Mouse (Mus musculus): ENCODE results near the gene Cpb1.

Cpb1 gene

GRCm38 (mm10) chr3:20275633-20276032 is at the start of gene Cpb1:
Gene Cpb1 (minus strand): TSS chr3:20275733.
- no peak for DNase-seq (ENCODE audit: low spot score)

- no peak for DNase-seq (ENCODE audit: low spot score)
Measured at GRCm38 (mm10) chr3:20317233-20317632, 41.7 kb upstream of the Cpb1 start.

- DNase-seq (ENCODE audit: low spot score): no peak
Measured at GRCm38 (mm10) chr3:20309142-20309541, 33.6 kb upstream of the Cpb1 start.

- no peak for DNase-seq (ENCODE audit: low spot score)
Measured at GRCm38 (mm10) chr3:20307256-20307655, 31.7 kb upstream of the Cpb1 start.

- DNase-seq (ENCODE audit: low spot score): peak; percentile 5
Measured at GRCm38 (mm10) chr3:20304758-20305352, 29.3 kb upstream of the Cpb1 start.

- DNase-seq (ENCODE audit: low spot score): no peak
Measured at GRCm38 (mm10) chr3:20295546-20295945, 20.0 kb upstream of the Cpb1 start.

- no peak for DNase-seq (ENCODE audit: low spot score)
Measured at GRCm38 (mm10) chr3:20294542-20295348, 19.2 kb upstream of the Cpb1 start.

- DNase-seq (ENCODE audit: low spot score): no peak
Measured at GRCm38 (mm10) chr3:20291370-20291769, 15.8 kb upstream of the Cpb1 start.

GRCm38 (mm10) chr3:20288761-20289160 is 13.2 kb upstream of the Cpb1 start:
- no peak for DNase-seq (ENCODE audit: low spot score)

GRCm38 (mm10) chr3:20281796-20282195 is 6.3 kb upstream of the Cpb1 start:
- no peak for DNase-seq (ENCODE audit: low spot score)

GRCm38 (mm10) chr3:20254566-20255479 is 20.7 kb downstream of the Cpb1 start:
- DNase-seq (ENCODE audit: low spot score): no peak

- DNase-seq (ENCODE audit: low spot score): no peak
Measured at GRCm38 (mm10) chr3:20243913-20244312, 31.6 kb downstream of the Cpb1 start.

- no peak for DNase-seq (ENCODE audit: low spot score)
Measured at GRCm38 (mm10) chr3:20242050-20242449, 33.5 kb downstream of the Cpb1 start, which contains the start of gene Cpa3. Gene Cpa3 (minus strand): TSS chr3:20242181.

GRCm38 (mm10) chr3:20239741-20240140 is 35.8 kb downstream of the Cpb1 start:
- DNase-seq (ENCODE audit: low spot score): no peak

- DNase-seq (ENCODE audit: low spot score): no peak
Measured at GRCm38 (mm10) chr3:20236965-20237364, 38.6 kb downstream of the Cpb1 start.

GRCm38 (mm10) chr3:20229027-20229426 is 46.5 kb downstream of the Cpb1 start:
- DNase-seq (ENCODE audit: low spot score): no peak

- DNase-seq (ENCODE audit: low spot score): no peak
Measured at GRCm38 (mm10) chr3:20225429-20225828, 50.1 kb downstream of the Cpb1 start.

- DNase-seq (ENCODE audit: low spot score): peak; percentile 46
Measured at GRCm38 (mm10) chr3:20222926-20223698, 52.4 kb downstream of the Cpb1 start.

GRCm38 (mm10) chr3:20222136-20222535 is 53.4 kb downstream of the Cpb1 start:
- peak; percentile 20 for DNase-seq (ENCODE audit: low spot score)

- DNase-seq (ENCODE audit: low spot score): peak; percentile 50
Measured at GRCm38 (mm10) chr3:20198869-20199268, 76.7 kb downstream of the Cpb1 start.
